Mouse (Mus musculus): Measurements from ENCODE around the gene Tppp3.

Gene Tppp3

GRCm38 (mm10) chr8:105422006-105422405 is 49.3 kb downstream of the Tppp3 start:
- DNase-seq = peak in 1 of 2 experiments; percentile 49

GRCm38 (mm10) chr8:105419800-105420199 is 51.5 kb downstream of the Tppp3 start:
- DNase-seq = no peak

- DNase-seq = no peak
These were observed 52.3 kb downstream of the Tppp3 start for GRCm38 (mm10) chr8:105418992-105419391.
